Comparison of ENCODE assay signal across 8 mouse cellular contexts in the genomic region with DNA sequence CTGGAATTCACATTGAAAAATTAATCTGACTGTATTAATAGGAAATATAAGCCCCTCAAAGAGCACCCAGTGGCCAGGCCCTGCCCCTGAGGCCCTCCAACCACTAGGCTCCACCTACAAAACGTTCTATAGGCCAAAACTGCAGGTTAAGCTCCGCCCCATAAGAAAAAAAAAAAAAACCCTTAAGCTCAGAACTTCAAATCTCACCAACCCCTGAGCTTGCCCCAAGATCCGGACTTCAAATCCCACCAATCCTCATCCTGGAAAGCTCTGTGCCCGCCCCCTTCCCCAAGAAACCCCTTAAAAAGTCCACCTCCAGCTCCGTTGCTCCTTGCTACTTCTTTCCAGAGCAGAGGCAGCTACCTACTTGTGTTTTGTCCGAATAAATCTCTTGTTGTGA. TPM values are rescaled to one million over a fixed set of nuclear protein-coding genes. Genes with fewer than 3 reads are reported as not detected.
DNase-seq lines count a peak whose midpoint lies in the region; ATAC-seq and TF ChIP-seq lines count a peak whose summit lies in the region.

No protein-coding gene starts in this region.

- 0 out of 2 replicates have a peak, but pooled peaks have one; percentile 19 for TF ChIP-seq POLR2A in testis, adult 2 months (IDR thresholded peaks at IDR 0.05; ENCODE audit: control insufficient read depth, low read depth, low read length)
- no peak for TF ChIP-seq POLR2A in thymus, adult 2 months (IDR thresholded peaks at IDR 0.05; ENCODE audit: control insufficient read depth, extremely low read depth, insufficient read depth, low read length, poor library complexity)

- peaks cover 7% of the 10 kb centered on the region for H3K4me1 ChIP-seq in testis, adult 2 months (ENCODE audit: control insufficient read depth, insufficient read depth, low read length)
- peaks cover 21% of the 10 kb centered on the region for H3K4me1 ChIP-seq in hindbrain, embryonic 15.5 days (replicated peaks)
- peaks cover 5% of the 10 kb centered on the region for H3K4me1 ChIP-seq in thymus, adult 2 months (replicated peaks; ENCODE audit: control insufficient read depth, insufficient read depth, low read length)

- intact Hi-C loops in left cerebral cortex, postnatal 36 days (cut with DNase I) = no loop called here

- peak overlapping the region; percentile 90; the same call in 1 of the 2 replicates for H3K4me2 ChIP-seq in hindbrain, embryonic 15.5 days

- H3K36me3 ChIP-seq in testis, adult 2 months (ENCODE audit: control insufficient read depth, insufficient read depth, low read length) = peaks cover 2% of the 10 kb centered on the region
- peaks cover 12% of the 10 kb centered on the region for H3K36me3 ChIP-seq in hindbrain, embryonic 15.5 days
- peaks cover 14% of the 10 kb centered on the region for H3K36me3 ChIP-seq in thymus, adult 2 months (ENCODE audit: control insufficient read depth, insufficient read depth, low read length)

- no peaks in the 10 kb centered on the region for H3K27me3 ChIP-seq in testis, adult 2 months (ENCODE audit: control insufficient read depth, insufficient read depth, low read length)
- H3K27me3 ChIP-seq in hindbrain, embryonic 15.5 days = no peaks in the 10 kb centered on the region
- H3K27me3 ChIP-seq in thymus, adult 2 months (ENCODE audit: control insufficient read depth, insufficient read depth, low read length) = no peaks in the 10 kb centered on the region

- no peak overlapping the region for H3K9ac ChIP-seq in hindbrain, embryonic 15.5 days

- WGBS in hindbrain, embryonic 15.5 days = 47% methylated on average over 6 of the region's 6 CpGs
- 79% methylated on average over 6 of the region's 6 CpGs for WGBS in thymus, adult 2 months

- no peak for ATAC-seq in hindbrain, embryonic 15.5 days (ENCODE audit: low FRiP score, low read depth)

- no peak for DNase-seq in testis, postnatal 10 days (ENCODE audit: low spot score)
- peak; percentile 43 for DNase-seq in embryo, embryonic 10 days (ENCODE audit: low spot score)
- peak; percentile 61 for DNase-seq in lung, postnatal 10 days
- no peak for DNase-seq in left cerebral cortex, postnatal 36 days (ENCODE audit: low spot score in 2 of 2)
- DNase-seq in thymus, adult 2 months = no peak
- DNase-seq in cerebellum, postnatal 4 days (ENCODE audit: low spot score in 2 of 2) = no peak

- H3K27ac ChIP-seq in testis, adult 2 months (ENCODE audit: control insufficient read depth, insufficient read depth, low read depth, low read length) = peak overlapping the region; percentile 81
- no peak overlapping the region for H3K27ac ChIP-seq in hindbrain, embryonic 15.5 days (replicated peaks)
- H3K27ac ChIP-seq in thymus, adult 2 months (ENCODE audit: control insufficient read depth, insufficient read depth, low read length) = no peak overlapping the region

- no peak for TF ChIP-seq CTCF in testis, adult 2 months (IDR thresholded peaks at IDR 0.05; ENCODE audit: control insufficient read depth, insufficient read depth, insufficient replicate concordance, low read depth, low read length)
- TF ChIP-seq CTCF in thymus, adult 2 months (IDR thresholded peaks at IDR 0.05; ENCODE audit: borderline replicate concordance, control insufficient read depth, extremely low read depth, insufficient read depth, low read length, poor library complexity) = no peak

- H3K9me3 ChIP-seq in hindbrain, embryonic 15.5 days = no peaks in the 10 kb centered on the region

- H3K4me3 ChIP-seq in testis, adult 2 months (ENCODE audit: control insufficient read depth, low read depth, low read length) = peak overlapping the region; percentile 75
- H3K4me3 ChIP-seq in hindbrain, embryonic 15.5 days = 0 out of 2 replicates have a peak overlapping the region, but pooled peaks have one; percentile 73
- no peak overlapping the region for H3K4me3 ChIP-seq in thymus, adult 2 months (ENCODE audit: control insufficient read depth, insufficient read depth, low read length)

RNA-seq across cellular contexts. Expression of a gene that starts 0.8 kb away (rescaled TPM):
- polyA plus RNA-seq in testis, adult 2 months (2012; rRNA removed) = 23.7 and 35.2 TPM in 2 replicates
- 6.1 and 6.9 TPM in 2 replicates for polyA plus RNA-seq in hindbrain, embryonic 15.5 days (2015; fragmentation: Nextera tagmentation; extraction: Ambion mirVana)
- 10 to 100 TPM in 1 of 2 experiments, 1 to 10 TPM in 1; 8.2 to 10.4 TPM for total RNA-seq in left cerebral cortex, postnatal 36 days (2021)
- polyA plus RNA-seq in thymus, adult 2 months (2012; rRNA removed) = 2.7 and 3.9 TPM in 2 replicates

RNA-seq across cellular contexts. Expression of a gene that starts 12.9 kb away (rescaled TPM):
- polyA plus RNA-seq in testis, adult 2 months (2012; rRNA removed) = 6.8 and 10.1 TPM in 2 replicates
- not detected in 2 replicates for polyA plus RNA-seq in hindbrain, embryonic 15.5 days (2015; fragmentation: Nextera tagmentation; extraction: Ambion mirVana)
- not detected for total RNA-seq in left cerebral cortex, postnatal 36 days (2021)
- polyA plus RNA-seq in thymus, adult 2 months (2012; rRNA removed) = 0.11 TPM in 2 replicates

RNA-seq across cellular contexts. Expression of a gene that starts 33.9 kb away (rescaled TPM):
- polyA plus RNA-seq in testis, adult 2 months (2012; rRNA removed) = 215 and 247 TPM in 2 replicates
- polyA plus RNA-seq in hindbrain, embryonic 15.5 days (2015; fragmentation: Nextera tagmentation; extraction: Ambion mirVana) = 603 and 674 TPM in 2 replicates
- 100 to 1,000 TPM; 450 to 542 TPM for total RNA-seq in left cerebral cortex, postnatal 36 days (2021)
- 335 and 488 TPM in 2 replicates for polyA plus RNA-seq in thymus, adult 2 months (2012; rRNA removed)

RNA-seq across cellular contexts. Expression of a gene that starts 37.8 kb away (rescaled TPM):
- polyA plus RNA-seq in testis, adult 2 months (2012; rRNA removed) = 3.1 and 9.7 TPM in 2 replicates
- polyA plus RNA-seq in hindbrain, embryonic 15.5 days (2015; fragmentation: Nextera tagmentation; extraction: Ambion mirVana) = 10.0 and 11.8 TPM in 2 replicates
- 10 to 100 TPM in 1 of 2 experiments, 1 to 10 TPM in 1; 9.6 to 10.9 TPM for total RNA-seq in left cerebral cortex, postnatal 36 days (2021)
- 10.4 and 15.4 TPM in 2 replicates for polyA plus RNA-seq in thymus, adult 2 months (2012; rRNA removed)

RNA-seq across cellular contexts. Expression of a gene that starts 43.9 kb away (rescaled TPM):
- polyA plus RNA-seq in testis, adult 2 months (2012; rRNA removed) = 8.7 and 8.9 TPM in 2 replicates
- polyA plus RNA-seq in hindbrain, embryonic 15.5 days (2015; fragmentation: Nextera tagmentation; extraction: Ambion mirVana) = 230 and 238 TPM in 2 replicates
- total RNA-seq in left cerebral cortex, postnatal 36 days (2021) = 100 to 1,000 TPM; 103 to 124 TPM
- polyA plus RNA-seq in thymus, adult 2 months (2012; rRNA removed) = 47.2 and 96.5 TPM in 2 replicates

Comparison
In these comparisons a context has a peak if more than half of its experiments do, and no peak if none do; other contexts are left out.
1. DNase-seq: peak in embryo, embryonic 10 days (single experiment) and lung, postnatal 10 days (single experiment); none in testis, postnatal 10 days (single experiment), left cerebral cortex, postnatal 36 days (0 of 2), thymus, adult 2 months (single experiment) and cerebellum, postnatal 4 days (0 of 2).